Mouse (Mus musculus): ENCODE measurements around the gene Rab1b.

Gene Rab1b

GRCm38 (mm10) chr19:5071077-5071476 is 35.8 kb downstream of the Rab1b start:
- no peak for DNase-seq

GRCm38 (mm10) chr19:5069978-5070377 is 36.9 kb downstream of the Rab1b start:
- DNase-seq = no peak

- DNase-seq = no peak
Observed at GRCm38 (mm10) chr19:5069486-5069885, 37.4 kb downstream of the Rab1b start.

GRCm38 (mm10) chr19:5068570-5069234 is 38.2 kb downstream of the Rab1b start:
- no peak for DNase-seq

GRCm38 (mm10) chr19:5067867-5068569 is 38.9 kb downstream of the Rab1b start, which contains the start of gene Cd248:
TSS of gene Cd248 (plus strand) at chr19:5068078.
- DNase-seq = peak; percentile 74

GRCm38 (mm10) chr19:5067040-5067799 is 39.7 kb downstream of the Rab1b start:
- DNase-seq = peak; percentile 80

- DNase-seq = no peak
Observed at GRCm38 (mm10) chr19:5065104-5065503, 41.8 kb downstream of the Rab1b start.

GRCm38 (mm10) chr19:5062446-5062845 is 44.4 kb downstream of the Rab1b start:
- DNase-seq = no peak

- no peak for DNase-seq
Observed at GRCm38 (mm10) chr19:5062041-5062440, 44.8 kb downstream of the Rab1b start.

GRCm38 (mm10) chr19:5060365-5061330 is 46.2 kb downstream of the Rab1b start:
- DNase-seq = peak; percentile 48

- DNase-seq = peak; percentile 38
Observed at GRCm38 (mm10) chr19:5058801-5059771, 47.8 kb downstream of the Rab1b start.

- no peak for DNase-seq
Observed at GRCm38 (mm10) chr19:5057876-5058775, 48.7 kb downstream of the Rab1b start.

- DNase-seq = peak; percentile 42
Observed at GRCm38 (mm10) chr19:5056251-5056650, 50.6 kb downstream of the Rab1b start.

GRCm38 (mm10) chr19:5053909-5054308 is 53.0 kb downstream of the Rab1b start:
- peak; percentile 71 for DNase-seq

- no peak for DNase-seq
Observed at GRCm38 (mm10) chr19:5052853-5053252, 54.0 kb downstream of the Rab1b start.

GRCm38 (mm10) chr19:5052166-5052822 is 54.6 kb downstream of the Rab1b start:
- DNase-seq = no peak

GRCm38 (mm10) chr19:5051515-5051914 is 55.4 kb downstream of the Rab1b start:
- no peak for DNase-seq

GRCm38 (mm10) chr19:5051031-5051430 is 55.8 kb downstream of the Rab1b start:
- DNase-seq = peak; percentile 17

All from liver (tissue).